Mouse (Mus musculus) stomach, postnatal 0 days (tissue): ENCODE measurements around the gene Hspb1. TPM values are rescaled to one million over a fixed set of nuclear protein-coding genes. Genes with fewer than 3 reads are reported as not detected.

Experiments used
- ATAC-seq: fragments of 200-750 bp; cut with Nextera tagmentation; 2 replicates; pipeline ENCODE4 v1.8.0; 2017; ENCODE audit not compliant: low FRiP score, low TSS enrichment
- DNase-seq: peaks from one replicate; pipeline ENCODE4 v3.0.0-alpha.2; 2016; ENCODE audit warnings: low spot score
- H3K27ac ChIP-seq: fragments of 300-500 bp; sonication (generic); replicated peaks from 2 replicates; pipeline ENCODE4 v1.5.1; 2014; ENCODE audit warnings: mild to moderate bottlenecking, control low read depth
- H3K27me3 ChIP-seq: fragments of 300-500 bp; sonication (generic); 2 replicates; pipeline ENCODE4 v1.6.1; 2014; ENCODE audit warnings: low read length; ENCODE audit not compliant: control insufficient read depth, insufficient read depth
- H3K36me3 ChIP-seq: fragments of 300-500 bp; sonication (generic); 2 replicates; pipeline ENCODE4 v1.6.1; 2014; ENCODE audit warnings: low read length, mixed read lengths; ENCODE audit not compliant: control insufficient read depth, insufficient read depth
- H3K4me1 ChIP-seq: fragments of 300-500 bp; sonication (generic); replicated peaks from 2 replicates; pipeline ENCODE4 v1.6.1; 2014; ENCODE audit warnings: antibody characterized with exemption; ENCODE audit not compliant: control insufficient read depth, insufficient read depth
- H3K4me2 ChIP-seq: fragments of 300-500 bp; sonication (generic); replicated peaks from 2 replicates; pipeline ENCODE4 v1.6.1; 2014; ENCODE audit warnings: low read depth, mild to moderate bottlenecking, control low read depth, moderate library complexity
- H3K4me3 ChIP-seq: fragments of 300-500 bp; sonication (generic); 2 replicates; pipeline ENCODE4 v1.5.1; 2014; ENCODE audit warnings: low read depth, low read length, control low read depth
- H3K9ac ChIP-seq: fragments of 300-500 bp; sonication (generic); 2 replicates; pipeline ENCODE4 v1.6.1; 2014; ENCODE audit warnings: mild to moderate bottlenecking, low read length, control low read depth, mixed read lengths
- H3K9me3 ChIP-seq: fragments of 300-500 bp; sonication (generic); 2 replicates; pipeline ENCODE4 v1.6.1; 2016; ENCODE audit warnings: low read length; ENCODE audit not compliant: control insufficient read depth
- CTCF ChIP-seq: IDR thresholded peaks from 2 replicates; pipeline ENCODE4 v1.5.1; 2016; ENCODE audit warnings: antibody characterized with exemption, low read depth, mild to moderate bottlenecking, moderate library complexity
- EP300 ChIP-seq: optimal IDR thresholded peaks from 2 replicates; pipeline ENCODE3; 2016; ENCODE audit warnings: antibody characterized with exemption
- WGBS: fragments of 180-500 bp; shearing (Covaris S2); extraction: QIAGEN DNeasy Blood & Tissue Kit; methylation state at CpG from one replicate; pipeline ENCODE4 v1.1.7; 2014; 5-methylcytosine and 5-hydroxymethylcytosine counted together
- polyA plus RNA-seq: library from polyadenylated mRNA; unstranded; fragments of >200 nt; fragmentation: Nextera tagmentation; extraction: Ambion mirVana; gene quantifications from 2 replicates; pipeline ENCODE4 v1.2.1, GENCODE M21; 2015

The Hspb1 gene
- polyA plus RNA-seq, 1 experiment from 2014 or later, result 1,355 TPM

- Histone ChIP-seq H3K9me3 (no peaks in the 10 kb centered on the region), H3K27me3 (no peaks in the 10 kb centered on the region), H3K9ac (peak overlapping the region; percentile 69), H3K36me3 (no peaks in the 10 kb centered on the region), H3K4me3 (peak overlapping the region; percentile 55), H3K4me2 (peak overlapping the region; percentile 58), H3K27ac (peak overlapping the region; percentile 79), H3K4me1 (no peaks in the 10 kb centered on the region)
- DNase-seq, result peak; percentile 24
- 4% methylated on average over 29 of the region's 30 CpGs for WGBS
- TF ChIP-seq CTCF (peak; percentile 23; the same call in 1 of the 2 replicates), EP300 (no peak)
- peak; percentile 16; the same call in 1 of the 2 replicates for ATAC-seq
Observed at GRCm38 (mm10) chr5:135888405-135889215, 891 bp downstream of the Hspb1 start.

GRCm38 (mm10) chr5:135890323-135890722 is 2.6 kb downstream of the Hspb1 start:
- ATAC-seq, result no peak
- no peak overlapping the region for H3K4me2 ChIP-seq
- no peak overlapping the region for H3K4me3 ChIP-seq
- H3K27ac ChIP-seq, result peak overlapping the region; percentile 65
- TF ChIP-seq CTCF (no peak), EP300 (no peak)
- no peak for DNase-seq
- no peaks in the 10 kb centered on the region for H3K4me1 ChIP-seq
- H3K9me3 ChIP-seq, result no peaks in the 10 kb centered on the region
- 45% methylated on average over 4 of the region's 4 CpGs for WGBS
- H3K36me3 ChIP-seq, result no peaks in the 10 kb centered on the region
- H3K27me3 ChIP-seq, result no peaks in the 10 kb centered on the region
- no peak overlapping the region for H3K9ac ChIP-seq

- no peak for DNase-seq
- H3K4me2 ChIP-seq, result no peak overlapping the region
- no peaks in the 10 kb centered on the region for H3K27me3 ChIP-seq
- no peaks in the 10 kb centered on the region for H3K9me3 ChIP-seq
- H3K4me1 ChIP-seq, result no peaks in the 10 kb centered on the region
- no peak for TF ChIP-seq EP300
- TF ChIP-seq CTCF, result no peak
- no peak overlapping the region for H3K4me3 ChIP-seq
- 35% methylated on average over 3 of the region's 3 CpGs for WGBS
- ATAC-seq, result no peak
- no peaks in the 10 kb centered on the region for H3K36me3 ChIP-seq
- H3K9ac ChIP-seq, result no peak overlapping the region
- H3K27ac ChIP-seq, result peak overlapping the region; percentile 65
Observed at GRCm38 (mm10) chr5:135890920-135891319, 3.2 kb downstream of the Hspb1 start.

GRCm38 (mm10) chr5:135892589-135893351 is 5.1 kb downstream of the Hspb1 start:
- peak overlapping the region; percentile 85 for H3K27ac ChIP-seq
- peak; percentile 36; the same call in 1 of the 2 replicates for ATAC-seq
- no peak overlapping the region for H3K4me3 ChIP-seq
- WGBS, result 31% methylated on average over 9 of the region's 9 CpGs
- H3K9ac ChIP-seq, result peak overlapping the region; percentile 2; the same call in 1 of the 2 replicates
- H3K4me1 ChIP-seq, result no peaks in the 10 kb centered on the region
- peak overlapping the region; percentile 8; the same call in 1 of the 2 replicates for H3K4me2 ChIP-seq
- H3K36me3 ChIP-seq, result no peaks in the 10 kb centered on the region
- no peak for DNase-seq
- TF ChIP-seq EP300 (no peak), CTCF (no peak)
- no peaks in the 10 kb centered on the region for H3K27me3 ChIP-seq
- no peaks in the 10 kb centered on the region for H3K9me3 ChIP-seq

GRCm38 (mm10) chr5:135894958-135895357 is 7.2 kb downstream of the Hspb1 start:
- no peak overlapping the region for H3K4me3 ChIP-seq
- 70% methylated on average over 6 of the region's 6 CpGs for WGBS
- no peak for TF ChIP-seq CTCF
- TF ChIP-seq EP300, result no peak
- no peak overlapping the region for H3K4me2 ChIP-seq
- H3K4me1 ChIP-seq, result no peaks in the 10 kb centered on the region
- DNase-seq (no peak), ATAC-seq (no peak)
- H3K36me3 ChIP-seq, result no peaks in the 10 kb centered on the region
- H3K9ac ChIP-seq, result no peak overlapping the region
- H3K9me3 ChIP-seq, result no peaks in the 10 kb centered on the region
- no peak overlapping the region for H3K27ac ChIP-seq
- H3K27me3 ChIP-seq, result no peaks in the 10 kb centered on the region
